Mouse (Mus musculus): ENCODE measurements around the gene Lmod1.
A peak's percentile ranks its signal among the peaks of the same experiment; 100 is the strongest.

Lmod1 gene

GRCm38 (mm10) chr1:135324571-135324970 lies at the start of gene Lmod1:
TSS of gene Lmod1 (plus strand) at chr1:135324807.
- DNase-seq (ENCODE audit: extremely low spot score, low read depth, low spot score) = peak; percentile 35

DNA sequence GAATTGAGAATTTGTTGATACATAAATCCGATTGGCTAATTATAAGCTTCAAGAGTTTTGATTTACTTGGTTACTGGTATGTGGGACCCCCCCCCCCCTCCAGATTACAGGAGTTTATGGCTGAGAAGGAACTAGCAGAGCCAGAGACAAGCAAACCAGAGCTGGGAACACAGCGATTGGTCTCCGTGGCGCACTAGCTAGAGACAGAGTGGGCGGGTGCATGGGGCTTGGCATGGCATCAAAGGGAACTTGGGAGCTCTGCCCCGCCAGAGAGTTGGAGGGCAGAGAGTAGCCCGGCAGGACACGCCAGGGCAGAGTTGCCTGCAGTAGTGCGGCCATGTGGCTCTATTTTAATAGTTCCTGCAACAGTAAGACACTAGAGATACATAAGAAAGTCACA lies 44.0 kb upstream of the Lmod1 start:
- DNase-seq (ENCODE audit: extremely low spot score, low read depth, low spot score) = no peak

DNA sequence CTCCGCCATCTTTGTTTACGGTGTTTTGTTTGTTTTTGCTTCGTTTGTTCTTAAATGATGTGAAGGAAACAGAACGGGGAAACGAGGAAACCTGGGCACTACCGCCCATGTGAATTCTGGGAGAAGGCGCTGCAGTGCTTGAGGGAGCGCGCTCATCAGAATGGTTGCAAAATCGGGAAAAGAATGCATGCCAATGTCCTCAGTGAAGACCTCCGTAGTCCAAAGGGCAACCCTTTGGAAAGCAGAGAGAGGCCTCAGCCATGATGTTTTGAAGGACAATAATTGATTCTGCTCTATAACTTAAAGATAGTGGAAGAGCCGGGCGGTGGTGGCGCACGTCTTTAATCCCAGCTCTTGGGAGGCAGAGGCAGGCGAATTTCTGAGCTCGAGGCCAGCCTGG lies 42.8 kb upstream of the Lmod1 start:
- DNase-seq (ENCODE audit: extremely low spot score, low read depth, low spot score) = no peak

- peak; percentile 12 for DNase-seq (ENCODE audit: extremely low spot score, low read depth, low spot score)
These were observed 41.9 kb upstream of the Lmod1 start for GRCm38 (mm10) chr1:135282536-135283286.

- no peak for DNase-seq (ENCODE audit: extremely low spot score, low read depth, low spot score)
These were observed 41.3 kb upstream of the Lmod1 start for GRCm38 (mm10) chr1:135283287-135283825.

DNA sequence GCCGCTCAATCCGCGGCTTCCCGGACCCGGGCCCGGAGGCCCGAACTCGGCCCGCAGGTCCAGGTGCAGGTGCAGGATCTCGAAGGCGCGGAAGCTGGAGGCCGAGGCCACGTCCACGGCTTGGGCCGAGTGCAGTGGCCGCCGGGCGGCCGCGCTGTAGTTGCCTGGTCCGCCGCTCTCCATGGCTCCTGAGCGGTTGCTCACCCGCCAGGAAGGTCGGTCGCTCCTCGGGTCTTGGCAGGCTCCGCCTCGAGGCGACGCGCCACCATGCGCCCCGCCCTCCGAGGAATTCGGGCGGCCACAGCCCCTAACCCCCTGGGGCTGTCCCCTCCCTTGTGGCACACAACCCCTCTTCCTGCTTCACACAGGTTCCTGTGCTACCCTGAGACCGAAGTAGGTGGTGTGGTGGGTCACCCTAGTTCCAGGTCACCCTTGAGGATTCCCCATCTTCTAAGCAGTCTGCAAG lies 40.7 kb upstream of the Lmod1 start, which contains the start of gene Rnpep:
TSS of gene Rnpep (minus strand) at position 259 of the 466 bp plus-strand sequence.
- DNase-seq (ENCODE audit: extremely low spot score, low read depth, low spot score) = no peak

GRCm38 (mm10) chr1:135286311-135286710 lies 38.3 kb upstream of the Lmod1 start:
- no peak for DNase-seq (ENCODE audit: extremely low spot score, low read depth, low spot score)

DNA sequence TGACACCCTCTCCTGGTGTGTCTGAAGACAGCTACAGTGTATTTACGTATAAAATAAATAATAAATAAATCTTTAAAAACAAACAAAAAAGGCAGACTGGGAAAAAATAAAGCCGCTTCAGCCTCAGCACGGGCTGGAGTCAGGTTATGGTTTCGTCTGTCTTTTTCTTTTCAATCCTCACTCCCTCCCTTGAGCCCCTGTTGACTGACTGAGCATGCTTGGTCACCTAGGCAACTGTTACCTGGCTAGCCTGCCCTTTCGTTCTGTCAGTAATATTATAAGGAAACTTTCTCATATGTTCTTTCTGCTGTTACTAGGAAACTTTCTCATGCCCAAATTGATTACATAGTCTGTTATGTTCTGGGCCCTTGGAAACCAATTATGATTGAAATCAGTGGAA lies 33.7 kb upstream of the Lmod1 start:
- no peak for DNase-seq (ENCODE audit: extremely low spot score, low read depth, low spot score)

DNA sequence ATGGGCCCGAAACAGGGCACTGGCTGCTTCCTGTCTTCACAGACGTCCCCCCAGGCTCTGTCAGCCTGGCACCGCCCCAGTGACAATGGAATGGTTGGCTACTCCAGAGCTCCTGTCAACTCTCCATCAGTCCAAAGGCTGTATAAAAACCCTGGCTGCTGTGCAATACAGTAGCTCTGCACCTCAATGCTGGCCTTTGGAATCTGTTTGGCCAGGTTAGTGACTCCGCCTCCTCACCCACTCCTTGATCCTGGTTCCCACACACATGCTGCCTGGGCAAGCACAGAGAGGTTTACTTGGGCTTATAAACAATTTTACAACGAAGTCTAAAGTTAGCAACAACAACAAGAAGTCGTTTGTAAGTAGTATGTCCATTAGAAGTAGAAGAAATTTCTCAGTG lies 13.3 kb upstream of the Lmod1 start:
- no peak for DNase-seq (ENCODE audit: extremely low spot score, low read depth, low spot score)

DNA sequence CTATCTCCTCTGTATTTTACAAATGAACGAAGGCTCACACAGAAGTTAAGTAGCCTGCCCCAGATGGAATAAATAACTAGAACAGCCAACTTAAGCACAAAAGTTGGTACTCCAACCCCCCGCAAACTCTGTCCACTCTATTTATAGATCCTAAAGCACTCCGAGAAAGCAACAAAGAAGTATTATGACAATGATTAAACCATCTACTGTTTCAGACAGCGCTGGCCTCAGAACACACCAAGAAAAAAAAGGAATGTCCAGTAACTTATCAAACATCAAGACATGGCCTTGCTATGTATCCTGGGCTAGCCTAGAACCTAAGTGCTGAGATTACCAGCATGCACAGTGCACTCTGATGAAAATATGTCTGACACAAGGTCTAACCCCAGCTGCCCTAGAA lies 12.4 kb upstream of the Lmod1 start:
- DNase-seq (ENCODE audit: extremely low spot score, low read depth, low spot score) = no peak

DNA sequence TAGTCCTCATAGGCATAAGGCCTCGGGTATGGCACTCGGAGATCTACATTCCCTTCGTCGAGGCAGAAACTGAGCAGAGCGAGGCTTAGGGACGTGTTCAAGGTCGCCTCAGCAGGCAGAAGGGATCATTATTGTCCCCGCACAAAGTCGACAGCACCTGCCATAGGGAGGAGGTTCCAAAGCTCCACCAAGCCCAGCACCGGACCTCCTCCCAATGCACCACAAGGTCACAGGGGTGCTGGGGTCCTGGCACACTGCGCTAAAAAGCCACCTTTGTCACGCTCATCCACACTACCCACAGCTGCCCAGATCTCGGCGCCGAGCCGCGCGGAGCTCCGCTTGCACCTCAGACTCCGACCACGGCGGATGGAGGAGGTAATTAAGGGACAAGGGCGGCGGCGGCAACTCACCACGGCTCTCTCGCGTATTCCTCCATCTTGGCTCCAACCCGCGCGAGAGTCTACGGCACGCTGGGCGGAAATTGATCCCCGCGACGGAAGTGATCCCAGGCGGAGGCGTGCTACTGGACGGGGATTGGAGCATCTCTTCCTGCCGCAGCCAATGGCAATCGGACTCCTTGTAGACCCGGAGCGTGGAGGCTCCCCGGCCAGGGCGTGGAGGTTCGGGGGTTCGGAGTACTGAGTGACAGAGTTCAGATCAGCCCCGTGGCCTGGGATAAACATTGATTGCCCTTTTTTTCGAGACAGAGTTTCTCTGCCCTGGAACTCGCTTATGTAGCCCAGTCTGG lies 11.1 kb upstream of the Lmod1 start, which contains the start of gene Timm17a:
TSS of gene Timm17a (minus strand) at position 495 of the 748 bp plus-strand sequence.
- peak; percentile 67 for DNase-seq (ENCODE audit: extremely low spot score, low read depth, low spot score)

GRCm38 (mm10) chr1:135323367-135323901 lies 1.2 kb upstream of the Lmod1 start:
- no peak for DNase-seq (ENCODE audit: extremely low spot score, low read depth, low spot score)

DNA sequence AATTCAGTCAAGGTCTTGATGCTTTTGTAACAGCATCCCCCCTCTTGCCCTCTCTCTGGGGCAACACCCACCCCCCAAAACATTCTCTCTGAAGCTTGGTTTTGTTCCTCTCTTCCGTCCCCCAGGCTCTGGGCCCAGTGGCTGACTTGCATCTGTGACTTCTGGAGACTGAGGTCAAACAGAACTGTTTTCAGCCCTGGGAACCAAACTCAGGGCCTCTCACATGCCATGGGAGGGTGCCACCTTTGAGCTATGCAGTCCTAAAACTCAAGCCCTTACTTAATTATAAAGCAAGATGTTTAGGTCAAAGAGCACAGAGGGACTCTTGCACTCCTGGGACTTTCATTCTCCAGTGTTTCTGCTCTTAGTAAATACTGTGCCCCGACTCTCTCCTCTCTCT lies 1.3 kb downstream of the Lmod1 start:
- DNase-seq (ENCODE audit: extremely low spot score, low read depth, low spot score) = no peak

DNA sequence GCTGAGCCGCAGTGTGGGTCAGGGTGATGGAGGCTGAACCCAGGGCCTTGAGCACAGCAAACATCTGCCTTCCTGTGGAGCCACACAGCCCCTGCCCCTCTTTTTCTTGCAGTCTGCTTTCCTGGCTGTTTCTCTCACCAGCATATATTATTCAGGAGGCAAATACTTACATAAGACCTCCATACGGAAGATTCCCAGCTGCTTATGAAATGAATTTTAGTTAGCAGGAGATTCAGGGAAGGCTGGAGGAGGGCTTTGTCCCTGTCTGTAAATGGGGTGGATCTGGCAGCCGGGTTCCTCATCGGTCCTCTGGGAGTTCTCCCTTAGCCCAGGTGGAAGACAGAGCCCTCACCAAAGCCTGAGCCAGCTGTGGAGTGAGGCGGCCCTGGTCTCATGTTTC lies 3.8 kb downstream of the Lmod1 start:
- no peak for DNase-seq (ENCODE audit: extremely low spot score, low read depth, low spot score)

DNA sequence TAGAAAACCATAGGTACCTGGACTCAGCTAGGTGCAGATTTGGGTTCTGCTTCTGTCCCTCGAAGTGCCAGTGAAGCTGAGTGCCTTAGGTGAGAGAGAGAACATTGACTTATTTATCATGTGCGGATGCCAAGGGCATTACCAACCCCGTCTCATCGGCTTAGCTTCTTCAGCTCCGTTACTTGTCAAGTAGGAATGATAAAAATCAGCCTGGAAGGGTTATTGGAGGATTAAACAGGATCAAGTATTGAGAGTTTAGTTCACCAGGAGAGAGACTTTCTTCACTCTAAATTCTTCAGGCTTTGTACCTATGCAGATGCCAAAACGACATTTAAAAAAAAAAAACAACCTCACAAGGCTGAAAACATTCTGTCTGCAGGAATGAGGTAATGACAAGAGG lies 6.0 kb downstream of the Lmod1 start:
- DNase-seq (ENCODE audit: extremely low spot score, low read depth, low spot score) = no peak

DNA sequence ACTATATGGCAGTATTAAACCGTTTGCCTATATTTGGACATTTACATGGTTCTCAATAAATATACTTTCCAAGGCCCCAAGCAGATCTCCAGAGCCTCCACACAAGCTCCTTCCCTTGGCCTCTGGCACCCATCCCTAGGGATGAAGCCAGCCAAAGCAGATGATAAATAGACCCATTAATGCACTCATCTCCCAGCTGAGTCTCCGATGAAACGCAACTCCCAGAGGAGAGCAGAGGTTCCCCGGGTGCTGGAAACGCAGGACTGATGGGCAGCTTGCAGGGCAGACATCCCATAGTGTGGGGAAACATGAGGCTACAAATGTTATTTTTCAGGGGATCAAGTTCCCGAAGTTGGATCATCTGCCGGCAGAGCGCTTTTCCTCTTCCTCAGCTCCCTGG lies 17.3 kb downstream of the Lmod1 start:
- DNase-seq (ENCODE audit: extremely low spot score, low read depth, low spot score) = no peak

DNA sequence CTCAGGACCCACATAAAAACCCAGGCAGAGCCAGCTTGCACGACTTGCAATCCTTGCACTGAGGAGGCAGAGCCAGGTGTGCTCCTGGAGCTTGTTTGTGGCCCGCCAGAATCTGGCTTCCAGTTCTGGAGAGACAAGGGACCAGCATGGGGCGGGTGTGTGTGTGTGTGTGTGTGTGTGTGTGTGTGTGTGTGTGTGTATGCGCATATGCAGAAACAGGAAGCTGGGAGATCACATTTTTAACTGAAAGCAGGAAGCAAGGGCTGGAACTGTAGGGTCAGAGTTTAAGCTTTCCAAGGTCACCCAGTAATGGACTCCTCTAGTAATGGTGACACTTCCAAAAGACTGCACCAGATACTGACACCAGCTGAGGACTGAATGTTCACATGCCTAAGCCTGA lies 19.4 kb downstream of the Lmod1 start:
- DNase-seq (ENCODE audit: extremely low spot score, low read depth, low spot score) = no peak

DNA sequence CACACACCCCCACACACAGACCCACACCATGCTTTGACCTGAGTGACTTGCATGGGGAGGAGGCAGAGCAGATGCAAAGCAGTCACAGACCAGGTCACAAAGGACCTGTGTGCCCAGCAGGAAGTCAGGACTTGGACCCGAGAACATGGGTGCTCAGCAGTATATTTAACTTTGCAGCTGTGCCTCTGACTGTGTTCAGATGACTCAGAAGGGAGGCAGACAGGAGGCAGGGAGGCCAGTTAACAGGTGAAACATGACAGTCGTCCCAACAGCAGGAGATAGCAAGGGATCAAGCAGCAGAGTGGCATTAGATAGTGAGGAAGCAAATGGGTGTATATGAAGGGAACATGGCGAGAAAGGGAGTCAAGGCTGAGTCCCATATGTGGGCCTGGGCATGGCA lies 22.3 kb downstream of the Lmod1 start:
- DNase-seq (ENCODE audit: extremely low spot score, low read depth, low spot score) = no peak

DNA sequence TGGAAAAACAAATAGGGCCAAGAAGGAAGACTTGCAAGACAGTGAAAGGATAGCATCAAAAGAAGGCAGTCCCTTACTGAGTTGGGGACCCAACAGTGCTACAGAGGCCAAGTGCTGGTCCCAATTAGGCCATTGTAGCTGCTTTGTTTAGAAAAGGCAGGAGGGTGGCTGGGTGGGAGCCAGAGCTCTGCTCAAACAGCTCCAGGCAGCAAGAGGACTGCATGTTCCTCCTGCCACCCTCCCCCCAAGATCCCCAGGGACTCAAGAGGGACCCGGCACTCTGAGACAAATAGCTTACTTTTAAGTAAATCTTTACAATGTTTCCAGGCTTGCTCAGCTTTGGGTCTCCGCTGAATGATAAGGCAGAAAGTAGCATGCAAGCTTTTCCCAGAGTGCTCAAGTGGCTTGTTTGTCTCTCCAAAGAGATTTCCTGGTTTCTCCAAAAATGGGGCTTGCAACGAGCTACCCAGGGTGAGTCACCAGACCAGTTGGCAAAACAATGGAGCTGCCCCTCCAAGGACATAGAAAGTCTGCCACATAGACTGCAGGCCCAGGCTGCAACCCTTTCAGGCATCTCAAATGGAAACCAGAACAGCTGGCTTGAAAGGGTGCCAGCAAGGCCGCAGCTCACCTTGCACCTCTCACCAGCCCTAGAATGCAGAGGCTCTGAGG lies 23.0 kb downstream of the Lmod1 start:
- no peak for DNase-seq (ENCODE audit: extremely low spot score, low read depth, low spot score)

DNA sequence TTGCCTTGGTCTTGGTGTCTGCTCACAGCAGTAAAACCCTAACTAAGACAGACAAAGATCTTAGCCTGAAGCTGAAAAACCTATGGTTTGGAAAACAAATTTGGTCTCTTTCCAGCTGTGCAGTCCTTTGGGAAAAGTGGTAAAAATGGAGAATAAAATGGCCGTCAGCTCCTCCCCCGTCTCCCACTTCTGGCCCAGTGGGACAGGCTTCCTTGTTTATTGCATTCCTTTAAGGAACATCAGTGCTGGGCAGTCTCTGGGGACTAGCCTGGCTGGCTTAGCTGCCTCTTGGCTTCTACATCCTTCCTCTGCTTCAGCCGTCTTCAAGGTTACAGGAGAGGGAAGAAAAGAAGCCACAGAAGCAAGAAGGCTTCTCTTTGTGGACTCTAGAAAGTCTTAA lies 27.3 kb downstream of the Lmod1 start:
- DNase-seq (ENCODE audit: extremely low spot score, low read depth, low spot score) = no peak

DNA sequence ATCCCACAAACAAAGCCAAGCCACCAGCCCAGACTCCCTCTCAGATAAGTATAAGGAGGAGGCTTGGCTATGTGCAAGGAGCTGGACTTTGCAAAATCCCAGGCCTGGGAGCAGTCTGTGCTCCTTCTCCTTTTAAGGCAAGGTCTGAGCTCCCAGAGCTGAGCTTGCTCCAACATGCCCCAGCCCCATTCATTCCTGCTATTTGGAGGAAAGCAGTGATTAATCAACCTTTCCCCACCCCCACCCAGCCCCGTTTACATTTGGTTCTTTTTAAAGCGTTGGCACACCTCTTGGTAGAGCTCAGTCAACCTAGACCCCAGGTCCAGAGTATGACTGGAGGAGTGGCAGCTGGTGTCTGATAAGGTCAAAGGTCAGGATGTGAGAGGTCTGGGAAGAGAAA lies 34.5 kb downstream of the Lmod1 start:
- DNase-seq (ENCODE audit: extremely low spot score, low read depth, low spot score) = no peak

All from hindlimb bud, embryonic 11.5 days (tissue).